Mouse (Mus musculus): ENCODE results near the gene Lyst.

DNA sequence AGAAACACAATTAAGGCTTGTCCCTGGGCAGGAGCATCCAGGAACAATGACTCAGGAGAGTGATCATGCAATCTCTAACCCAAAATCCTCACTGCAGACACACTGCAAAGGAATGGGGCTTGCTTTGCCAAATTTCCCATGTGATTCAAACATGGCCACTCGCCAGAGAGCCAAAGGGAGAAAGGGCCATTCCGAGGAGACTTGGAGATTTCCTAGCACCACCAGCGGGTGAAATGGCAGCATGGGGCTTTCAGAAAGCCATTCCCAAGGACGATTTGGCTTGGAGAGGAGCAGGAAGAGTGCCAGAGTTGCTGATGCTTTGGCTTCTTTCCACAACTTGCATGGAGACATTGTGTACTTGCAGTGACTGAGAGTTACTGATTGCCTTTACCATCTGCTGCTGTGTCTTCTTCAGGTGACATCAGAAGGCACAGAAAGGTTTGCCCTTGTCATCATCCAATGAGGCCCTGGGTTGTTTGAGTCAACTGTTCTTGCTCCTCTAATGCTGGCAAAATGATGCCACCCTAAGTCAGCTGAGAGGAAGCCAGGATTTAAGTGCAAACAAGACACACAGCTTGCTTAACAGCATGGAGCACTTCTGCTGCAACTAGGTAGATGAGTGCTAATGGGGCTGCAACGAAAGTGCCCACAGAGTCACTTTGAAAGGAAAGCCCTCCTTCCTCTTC, 16.5 kb upstream of the Lyst start:
- TF ChIP-seq CTCF (IDR thresholded peaks at IDR 0.05; ENCODE audit: borderline replicate concordance, insufficient read depth, low read length) (no peak), POLR2A (IDR thresholded peaks at IDR 0.05; ENCODE audit: low read depth, low read length) (no peak)

Measured in embryonic fibroblast, embryonic 13.5 days (primary cell).